ENCODE assay signal across 34 mouse cellular contexts in the genomic region with DNA sequence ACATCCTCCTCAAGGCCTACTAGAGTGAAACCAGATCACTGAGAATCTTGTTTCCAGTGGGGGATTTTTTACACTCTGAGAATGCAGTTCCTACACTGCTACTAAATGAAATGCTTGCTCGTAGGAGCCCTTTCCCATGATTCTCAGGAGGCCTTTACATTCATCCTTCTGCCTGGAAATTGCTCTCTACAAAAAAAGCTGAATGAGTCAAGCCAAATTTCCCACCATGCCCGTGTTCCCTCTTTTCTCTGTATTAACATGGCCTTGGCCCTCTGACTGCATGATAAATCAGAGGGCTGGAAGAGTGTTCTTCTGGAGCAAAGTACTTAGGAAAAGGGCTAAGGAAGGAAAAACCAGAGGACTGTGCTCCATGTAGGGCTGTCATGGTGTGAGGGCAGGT.
DNase-seq lines count a peak whose midpoint lies in the region; ATAC-seq and TF ChIP-seq lines count a peak whose summit lies in the region.
"Had no signal": no experiment of that assay in that cellular context is flagged by ENCODE, and none has a peak within 500 bp of the region (broad histone marks: within the 10 kb centered on the region; RNA-seq: fewer than 3 reads in every experiment).

No protein-coding gene starts in this region.

- H3K9ac ChIP-seq in kidney, postnatal 0 days (ENCODE audit: low read depth, low read length) = no peak overlapping the region
- no peak overlapping the region for H3K9ac ChIP-seq in limb, embryonic 13.5 days
- H3K9ac ChIP-seq: embryonic facial prominence, embryonic 12.5 days; hindbrain, embryonic 13.5 days; liver, embryonic 12.5 days; liver, postnatal 0 days; midbrain, embryonic 13.5 days had no signal

- no peak for TF ChIP-seq CTCF in kidney, postnatal 0 days (IDR thresholded peaks at IDR 0.05; ENCODE audit: low read depth)

- ATAC-seq in kidney, postnatal 0 days (replicated peaks; ENCODE audit: low FRiP score, low read depth) = no peak
- ATAC-seq in limb, embryonic 13.5 days (ENCODE audit: low FRiP score, low read depth) = no peak
- ATAC-seq: forebrain, embryonic 14.5 days; intestine, embryonic 16.5 days; liver, embryonic 12.5 days; liver, postnatal 0 days; midbrain, embryonic 13.5 days; Patski had no signal

- H3K27ac ChIP-seq in kidney, postnatal 0 days = no peak overlapping the region
- H3K27ac ChIP-seq in limb, embryonic 13.5 days = 0 out of 2 replicates have a peak overlapping the region, but pooled peaks have one; percentile 33
- H3K27ac ChIP-seq: embryonic facial prominence, embryonic 12.5 days; hindbrain, embryonic 13.5 days; liver, embryonic 12.5 days; midbrain, embryonic 13.5 days; stomach, postnatal 0 days had no signal

- H3K27me3 ChIP-seq in kidney, postnatal 0 days (ENCODE audit: insufficient read depth, low read length) = no peaks in the 10 kb centered on the region
- H3K27me3 ChIP-seq in limb, embryonic 13.5 days = no peaks in the 10 kb centered on the region
- H3K27me3 ChIP-seq: embryonic facial prominence, embryonic 12.5 days; hindbrain, embryonic 13.5 days; liver, embryonic 12.5 days; megakaryocyte, embryonic 14.5 days; midbrain, embryonic 13.5 days; Patski had no signal

- H3K36me3 ChIP-seq in kidney, postnatal 0 days (ENCODE audit: insufficient read depth, low read length) = no peaks in the 10 kb centered on the region
- no peaks in the 10 kb centered on the region for H3K36me3 ChIP-seq in limb, embryonic 13.5 days
- H3K36me3 ChIP-seq: embryonic facial prominence, embryonic 12.5 days; G1E; hindbrain, embryonic 13.5 days; liver, embryonic 12.5 days; midbrain, embryonic 13.5 days had no signal

- no peak overlapping the region for H3K4me3 ChIP-seq in kidney, postnatal 0 days (replicated peaks; ENCODE audit: low read depth, low read length)
- H3K4me3 ChIP-seq in limb, embryonic 13.5 days = no peak overlapping the region
- H3K4me3 ChIP-seq: embryonic facial prominence, embryonic 12.5 days; hindbrain, embryonic 13.5 days; liver, embryonic 12.5 days; megakaryocyte, embryonic 14.5 days; midbrain, embryonic 13.5 days had no signal

- H3K4me2 ChIP-seq in kidney, postnatal 0 days (ENCODE audit: low read length) = no peak overlapping the region
- no peak overlapping the region for H3K4me2 ChIP-seq in limb, embryonic 13.5 days (replicated peaks)
- H3K4me2 ChIP-seq: embryonic facial prominence, embryonic 12.5 days; heart, embryonic 11.5 days; hindbrain, embryonic 13.5 days; liver, embryonic 12.5 days; midbrain, embryonic 13.5 days had no signal

- H3K4me1 ChIP-seq in kidney, postnatal 0 days (replicated peaks; ENCODE audit: insufficient read depth, low read length) = no peaks in the 10 kb centered on the region
- peaks cover 27% of the 10 kb centered on the region for H3K4me1 ChIP-seq in limb, embryonic 13.5 days
- H3K4me1 ChIP-seq: liver, embryonic 12.5 days; megakaryocyte, embryonic 14.5 days had no signal

- no peaks in the 10 kb centered on the region for H3K9me3 ChIP-seq in kidney, postnatal 0 days (replicated peaks; ENCODE audit: low read length)
- no peaks in the 10 kb centered on the region for H3K9me3 ChIP-seq in limb, embryonic 13.5 days
- H3K9me3 ChIP-seq: embryonic facial prominence, embryonic 12.5 days; hindbrain, embryonic 13.5 days; liver, embryonic 12.5 days; midbrain, embryonic 13.5 days had no signal

- 37% methylated on average over 2 of the region's 2 CpGs for WGBS in kidney, postnatal 0 days
- 18% methylated on average over 2 of the region's 2 CpGs for WGBS in limb, embryonic 13.5 days

- DNase-seq in adrenal gland, adult 2 months = peak; percentile 70
- no peak for DNase-seq in adrenal gland, adult 18-20 months (ENCODE audit: low spot score in 2 of 2)
- DNase-seq in kidney, postnatal 0 days (ENCODE audit: low spot score) = peak; percentile 12
- DNase-seq in kidney, postnatal 36 days = no peak
- DNase-seq in adrenal gland, postnatal 36 days = peak; percentile 43 to 59
- DNase-seq in ovary, postnatal 14 days (ENCODE audit: low spot score) = no peak
- DNase-seq in lung, postnatal 36 days = no peak
- DNase-seq: cerebellum, adult 11 months; cerebellum, adult 9-10 months; cerebellum, postnatal 36 days; gastrocnemius, postnatal 25 days; heart, adult 18-20 months; heart, postnatal 4 days; kidney, adult 8-10 months; kidney, postnatal 10 days; layer of hippocampus, adult 9-11 months; liver, postnatal 0 days; lung, postnatal 4 days; right cerebral cortex, postnatal 25 days; spleen, adult 18-20 months; thymus, adult 18-20 months; thymus, postnatal 25 days had no signal

Comparison
In these comparisons a context has a peak if more than half of its experiments do, and no peak if none do; other contexts are left out.
1. DNase-seq: peak in adrenal gland, adult 2 months (single experiment), kidney, postnatal 0 days (single experiment) and adrenal gland, postnatal 36 days (2 of 2); none in adrenal gland, adult 18-20 months (0 of 2), kidney, postnatal 36 days (0 of 2), ovary, postnatal 14 days (single experiment) and lung, postnatal 36 days (single experiment).